Mouse (Mus musculus): ENCODE results near the gene Paxbp1. TPM values are rescaled to one million over a fixed set of nuclear protein-coding genes. Genes with fewer than 3 reads are reported as not detected.

Paxbp1 gene
- polyA plus RNA-seq, 1 experiment = 8.8 TPM

DNA sequence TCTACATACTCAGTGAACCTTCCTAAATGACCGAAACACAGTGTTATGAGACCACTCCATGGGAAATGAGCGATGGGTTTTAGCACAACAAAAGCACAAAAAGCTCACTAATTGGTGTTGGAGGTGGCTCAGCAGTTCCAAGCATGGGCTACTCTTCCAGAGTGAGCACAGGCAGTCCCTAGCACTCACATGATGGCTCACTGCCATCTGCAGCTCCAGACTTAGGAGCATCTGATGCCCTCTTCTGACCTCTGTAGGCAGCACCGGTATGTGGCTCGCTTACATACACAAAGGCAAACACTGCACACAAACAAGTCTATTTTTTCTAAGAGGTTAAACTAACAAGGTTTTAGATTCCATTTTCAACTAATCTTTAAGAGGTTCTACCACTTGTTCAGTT, 78.1 kb downstream of the Paxbp1 start:
- Histone ChIP-seq H3K36me3 (ENCODE audit: control insufficient read depth, insufficient read depth) (peaks cover 12% of the 10 kb centered on the region), H3K79me2 (ENCODE audit: control insufficient read depth, insufficient read depth) (no peaks in the 10 kb centered on the region), H3K4me2 (ENCODE audit: low read depth) (no peak overlapping the region), H3K27me3 (ENCODE audit: control insufficient read depth, insufficient read depth, insufficient read length) (no peaks in the 10 kb centered on the region), H3ac (ENCODE audit: control insufficient read depth, insufficient read length) (no peak overlapping the region), H3K4me3 (no peak overlapping the region)
- TF ChIP-seq CEBPB (IDR thresholded peaks at IDR 0.05; ENCODE audit: insufficient read depth, poor library complexity, severe bottlenecking) = no peak
- no peak for TF ChIP-seq MYOG (IDR thresholded peaks at IDR 0.05; ENCODE audit: control insufficient read depth in 1 of 3, insufficient read depth in 1 of 3, insufficient read length in 2 of 3, low read depth in 2 of 3)
- no peak for TF ChIP-seq SRF (IDR thresholded peaks at IDR 0.05; ENCODE audit: control insufficient read depth, insufficient read length, low read depth)
- no peak for TF ChIP-seq MAX (IDR thresholded peaks at IDR 0.05; ENCODE audit: low read depth)
- TF ChIP-seq REST (IDR thresholded peaks at IDR 0.05; ENCODE audit: insufficient read depth, insufficient read length) = no peak
- TF ChIP-seq POLR2A (IDR thresholded peaks at IDR 0.05; ENCODE audit: insufficient read length, low read depth) = no peak
- TF ChIP-seq USF1 (IDR thresholded peaks at IDR 0.05; ENCODE audit: low read depth) = no peak
- TF ChIP-seq TCF12 (IDR thresholded peaks at IDR 0.05; ENCODE audit: insufficient read depth, poor library complexity, severe bottlenecking) = no peak
- no peak for TF ChIP-seq TCF3 (IDR thresholded peaks at IDR 0.05; ENCODE audit: insufficient read length, low read depth)

DNA sequence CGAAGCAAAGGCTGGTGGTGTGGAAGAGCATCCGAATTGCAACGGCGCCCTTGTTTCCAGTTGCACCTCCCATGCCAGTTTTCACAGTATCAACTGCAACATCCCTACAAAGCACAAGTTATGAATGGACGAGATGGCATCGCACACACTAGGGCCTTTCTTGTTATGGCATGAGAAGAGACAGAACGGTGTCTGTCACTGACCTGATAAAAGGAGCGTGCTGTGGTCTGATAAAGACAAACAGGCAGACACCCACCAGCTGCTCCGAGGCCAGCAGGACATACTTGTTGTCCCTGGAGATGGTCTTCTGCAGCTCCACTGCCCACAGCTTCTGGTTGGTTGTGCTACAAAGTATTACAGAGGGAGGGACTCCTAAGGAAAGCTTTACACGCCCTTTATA, 80.0 kb downstream of the Paxbp1 start:
- TF ChIP-seq REST (IDR thresholded peaks at IDR 0.05; ENCODE audit: insufficient read depth, insufficient read length) (no peak), MAX (IDR thresholded peaks at IDR 0.05; ENCODE audit: low read depth) (no peak), E2F4 (IDR thresholded peaks at IDR 0.05; ENCODE audit: insufficient read depth) (no peak), CEBPB (IDR thresholded peaks at IDR 0.05; ENCODE audit: insufficient read depth, poor library complexity, severe bottlenecking) (no peak), USF1 (IDR thresholded peaks at IDR 0.05; ENCODE audit: low read depth) (no peak), POLR2A (IDR thresholded peaks at IDR 0.05; ENCODE audit: insufficient read length, low read depth) (no peak), TCF12 (IDR thresholded peaks at IDR 0.05; ENCODE audit: insufficient read depth, poor library complexity, severe bottlenecking) (no peak), POLR2AphosphoS2 (IDR thresholded peaks at IDR 0.05; ENCODE audit: insufficient read length, low read depth) (no peak), MYOG (IDR thresholded peaks at IDR 0.05; ENCODE audit: control insufficient read depth in 1 of 3, insufficient read depth in 1 of 3, insufficient read length in 2 of 3, low read depth in 2 of 3) (no peak), MYOD1 (IDR thresholded peaks at IDR 0.05; ENCODE audit: control insufficient read depth in 1 of 3, insufficient read length in 2 of 3, low read depth in 2 of 3) (no peak), SRF (IDR thresholded peaks at IDR 0.05; ENCODE audit: control insufficient read depth, insufficient read length, low read depth) (no peak), TCF3 (IDR thresholded peaks at IDR 0.05; ENCODE audit: insufficient read length, low read depth) (no peak)
- H3K27me3 ChIP-seq (ENCODE audit: control insufficient read depth, insufficient read depth, insufficient read length) = no peaks in the 10 kb centered on the region
- no peak overlapping the region for H3K4me2 ChIP-seq (ENCODE audit: low read depth)
- peaks cover 12% of the 10 kb centered on the region for H3K36me3 ChIP-seq (ENCODE audit: control insufficient read depth, insufficient read depth)
- H3ac ChIP-seq (ENCODE audit: control insufficient read depth, insufficient read length) = no peak overlapping the region
- no peaks in the 10 kb centered on the region for H3K79me2 ChIP-seq (ENCODE audit: control insufficient read depth, insufficient read depth)
- no peak overlapping the region for H3K4me3 ChIP-seq

Other genes with a start within 250 kb of the Paxbp1 start
- 4.5 TPM for gene Urb1, start 234.1 kb downstream of the Paxbp1 start, polyA plus RNA-seq (2012; fragmentation: generic; extraction: Trizol)
- gene Eva1c, start 217.8 kb downstream of the Paxbp1 start, polyA plus RNA-seq (2012; fragmentation: generic; extraction: Trizol) = 4.5 TPM
- 21.9 TPM for gene Cfap298, start 109.4 kb downstream of the Paxbp1 start, polyA plus RNA-seq (2012; fragmentation: generic; extraction: Trizol)
- 10.0 TPM for gene Synj1, start 33.2 kb downstream of the Paxbp1 start, polyA plus RNA-seq (2012; fragmentation: generic; extraction: Trizol)
- 0.01 TPM for gene 4932438H23Rik, start 50.6 kb upstream of the Paxbp1 start, polyA plus RNA-seq (2012; fragmentation: generic; extraction: Trizol)
- not detected for gene Olig2, start 180.9 kb upstream of the Paxbp1 start, polyA plus RNA-seq (2012; fragmentation: generic; extraction: Trizol)
- gene Olig1, start 225.2 kb upstream of the Paxbp1 start, polyA plus RNA-seq (2012; fragmentation: generic; extraction: Trizol) = not detected